Mouse (Mus musculus) kidney, embryonic 16.5 days (tissue): ENCODE measurements around the gene Gfral. TPM values are rescaled to one million over a fixed set of nuclear protein-coding genes. Genes with fewer than 3 reads are reported as not detected.

Source experiments
- ATAC-seq: fragments of 200-750 bp; cut with Nextera tagmentation; 2 replicates; pipeline ENCODE4 v1.8.0; 2017; ENCODE audit warnings: moderate TSS enrichment; ENCODE audit not compliant: low FRiP score, low TSS enrichment
- H3K27ac ChIP-seq: fragments of 300-500 bp; sonication (generic); 2 replicates; pipeline ENCODE4 v1.5.1; 2014; ENCODE audit warnings: low read length
- H3K27me3 ChIP-seq: fragments of 300-500 bp; sonication (generic); 2 replicates; pipeline ENCODE4 v1.6.1; 2014; ENCODE audit warnings: low read length, control low read depth, mixed read lengths; ENCODE audit not compliant: insufficient read depth
- H3K36me3 ChIP-seq: fragments of 300-500 bp; sonication (generic); 2 replicates; pipeline ENCODE4 v1.6.1; 2014; ENCODE audit warnings: low read length, control low read depth, mixed read lengths; ENCODE audit not compliant: insufficient read depth
- H3K4me1 ChIP-seq: fragments of 300-500 bp; sonication (generic); 2 replicates; pipeline ENCODE4 v1.6.1; 2014; ENCODE audit warnings: low read length, control low read depth, mixed read lengths; ENCODE audit not compliant: insufficient read depth
- H3K4me2 ChIP-seq: fragments of 300-500 bp; sonication (generic); replicated peaks from 2 replicates; pipeline ENCODE4 v1.6.1; 2014; ENCODE audit warnings: low read depth, low read length
- H3K4me3 ChIP-seq: fragments of 300-500 bp; sonication (generic); 2 replicates; pipeline ENCODE4 v1.5.1; 2014; ENCODE audit warnings: mild to moderate bottlenecking, low read length
- H3K9ac ChIP-seq: fragments of 300-500 bp; sonication (generic); replicated peaks from 2 replicates; pipeline ENCODE4 v1.6.1; 2014; ENCODE audit warnings: low read length
- H3K9me3 ChIP-seq: fragments of 300-500 bp; sonication (generic); 2 replicates; pipeline ENCODE4 v1.6.1; 2016; ENCODE audit warnings: low read length, control low read depth
- WGBS: fragments of 180-500 bp; shearing (Covaris S2); extraction: QIAGEN DNeasy Blood & Tissue Kit; methylation state at CpG from one replicate; pipeline ENCODE4 v1.1.7; 2014; 5-methylcytosine and 5-hydroxymethylcytosine counted together
- polyA plus RNA-seq: library from polyadenylated mRNA; unstranded; fragments of >200 nt; fragmentation: Nextera tagmentation; extraction: Ambion mirVana; gene quantifications from 2 replicates; pipeline ENCODE4 v1.2.1, GENCODE M21; 2015

Gene Gfral
- polyA plus RNA-seq, 1 experiment from 2014 or later: not detected

GRCm38 (mm10) chr9:76230400-76230799 lies 16.9 kb upstream of the Gfral start:
- WGBS: 56% methylated on average over 11 of the region's 11 CpGs
- no peaks in the 10 kb centered on the region for H3K27me3 ChIP-seq
- H3K9ac ChIP-seq: no peak overlapping the region
- H3K4me1 ChIP-seq: 0 out of 2 replicates have a peak, but pooled peaks cover 2% of the 10 kb centered on the region
- no peak for ATAC-seq
- H3K27ac ChIP-seq: no peak overlapping the region
- no peaks in the 10 kb centered on the region for H3K9me3 ChIP-seq
- no peaks in the 10 kb centered on the region for H3K36me3 ChIP-seq
- no peak overlapping the region for H3K4me2 ChIP-seq
- no peak overlapping the region for H3K4me3 ChIP-seq

- H3K9me3 ChIP-seq: no peaks in the 10 kb centered on the region
- no peak overlapping the region for H3K4me2 ChIP-seq
- no peak overlapping the region for H3K27ac ChIP-seq
- no peaks in the 10 kb centered on the region for H3K27me3 ChIP-seq
- no peaks in the 10 kb centered on the region for H3K4me1 ChIP-seq
- 35% methylated on average over 4 of the region's 4 CpGs for WGBS
- no peaks in the 10 kb centered on the region for H3K36me3 ChIP-seq
- no peak overlapping the region for H3K9ac ChIP-seq
- H3K4me3 ChIP-seq: no peak overlapping the region
- ATAC-seq: no peak
These were observed 3.9 kb upstream of the Gfral start for GRCm38 (mm10) chr9:76217178-76217975.

- WGBS: 53% methylated on average over 4 of the region's 4 CpGs
These were observed 1.2 kb upstream of the Gfral start for GRCm38 (mm10) chr9:76214678-76215077.

GRCm38 (mm10) chr9:76196917-76197316 lies 16.5 kb downstream of the Gfral start:
- 78% methylated on average over 4 of the region's 4 CpGs for WGBS
- H3K4me2 ChIP-seq: no peak overlapping the region
- no peaks in the 10 kb centered on the region for H3K4me1 ChIP-seq
- H3K4me3 ChIP-seq: no peak overlapping the region
- no peaks in the 10 kb centered on the region for H3K27me3 ChIP-seq
- H3K9ac ChIP-seq: no peak overlapping the region
- no peaks in the 10 kb centered on the region for H3K36me3 ChIP-seq
- no peaks in the 10 kb centered on the region for H3K9me3 ChIP-seq
- no peak overlapping the region for H3K27ac ChIP-seq
- ATAC-seq: no peak

More at GRCm38 (mm10) chr9:76214678-76215077, 1.2 kb upstream of the Gfral start:
- no peaks in the 10 kb centered on the region for H3K9me3 ChIP-seq
- H3K4me3 ChIP-seq: no peak overlapping the region
- no peaks in the 10 kb centered on the region for H3K36me3 ChIP-seq
- no peak for ATAC-seq
- no peaks in the 10 kb centered on the region for H3K4me1 ChIP-seq
- H3K9ac ChIP-seq: no peak overlapping the region
- no peaks in the 10 kb centered on the region for H3K27me3 ChIP-seq
- H3K4me2 ChIP-seq: no peak overlapping the region
- no peak overlapping the region for H3K27ac ChIP-seq

- no peaks in the 10 kb centered on the region for H3K27me3 ChIP-seq
- no peak for ATAC-seq
These were observed 34.2 kb downstream of the Gfral start for GRCm38 (mm10) chr9:76179221-76179620.

GRCm38 (mm10) chr9:76172686-76173295 lies 40.7 kb downstream of the Gfral start:
- WGBS: 73% methylated on average over 5 of the region's 5 CpGs
- H3K4me2 ChIP-seq: no peak overlapping the region

More at GRCm38 (mm10) chr9:76179221-76179620, 34.2 kb downstream of the Gfral start:
- Histone ChIP-seq H3K4me3 (no peak overlapping the region), H3K9ac (no peak overlapping the region), H3K27ac (no peak overlapping the region), H3K4me2 (no peak overlapping the region), H3K4me1 (no peaks in the 10 kb centered on the region), H3K9me3 (no peaks in the 10 kb centered on the region), H3K36me3 (no peaks in the 10 kb centered on the region)

GRCm38 (mm10) chr9:76168355-76168754 lies 45.1 kb downstream of the Gfral start:
- Histone ChIP-seq H3K27me3 (no peaks in the 10 kb centered on the region), H3K27ac (no peak overlapping the region), H3K4me1 (no peaks in the 10 kb centered on the region), H3K4me2 (no peak overlapping the region), H3K4me3 (no peak overlapping the region), H3K36me3 (no peaks in the 10 kb centered on the region), H3K9ac (no peak overlapping the region), H3K9me3 (no peaks in the 10 kb centered on the region)
- WGBS: 40% methylated on average over 3 of the region's 3 CpGs
- ATAC-seq: no peak

More at GRCm38 (mm10) chr9:76172686-76173295, 40.7 kb downstream of the Gfral start:
- Histone ChIP-seq H3K36me3 (no peaks in the 10 kb centered on the region), H3K9me3 (no peaks in the 10 kb centered on the region), H3K27me3 (no peaks in the 10 kb centered on the region), H3K4me3 (no peak overlapping the region), H3K9ac (no peak overlapping the region), H3K4me1 (no peaks in the 10 kb centered on the region), H3K27ac (no peak overlapping the region)
- ATAC-seq: no peak

GRCm38 (mm10) chr9:76162446-76162845 lies 51.0 kb downstream of the Gfral start:
- no peak overlapping the region for H3K4me2 ChIP-seq
- H3K9me3 ChIP-seq: no peaks in the 10 kb centered on the region
- no peaks in the 10 kb centered on the region for H3K27me3 ChIP-seq
- no peak overlapping the region for H3K27ac ChIP-seq
- no peaks in the 10 kb centered on the region for H3K4me1 ChIP-seq
- H3K9ac ChIP-seq: no peak overlapping the region
- no peaks in the 10 kb centered on the region for H3K36me3 ChIP-seq
- no peak for ATAC-seq
- 65% methylated on average over 8 of the region's 8 CpGs for WGBS
- no peak overlapping the region for H3K4me3 ChIP-seq

GRCm38 (mm10) chr9:76145593-76145992 lies 67.9 kb downstream of the Gfral start:
- ATAC-seq: no peak

More at GRCm38 (mm10) chr9:76145593-76145992, 67.9 kb downstream of the Gfral start:
- Histone ChIP-seq H3K27ac (no peak overlapping the region), H3K27me3 (no peaks in the 10 kb centered on the region), H3K4me2 (no peak overlapping the region), H3K4me3 (no peak overlapping the region), H3K4me1 (no peaks in the 10 kb centered on the region), H3K36me3 (no peaks in the 10 kb centered on the region), H3K9ac (no peak overlapping the region), H3K9me3 (no peaks in the 10 kb centered on the region)
- 74% methylated on average over 3 of the region's 3 CpGs for WGBS
